In genomic region chr6:94750228-94751100, GRCm38 (mm10) we compare ENCODE assay signal across 14 mouse cellular contexts. TPM values are rescaled to one million over a fixed set of nuclear protein-coding genes. Genes with fewer than 3 reads are reported as not detected.
DNase-seq lines count a peak whose midpoint lies in the region; ATAC-seq lines count a peak whose summit lies in the region.
"Had no signal": no experiment of that assay in that cellular context is flagged by ENCODE, and none has a peak within 500 bp of the region (broad histone marks: within the 10 kb centered on the region; RNA-seq: fewer than 3 reads in every experiment).

No protein-coding gene starts in this region.

- no peak overlapping the region for H3K27ac ChIP-seq in forebrain, embryonic 15.5 days (replicated peaks)
- H3K27ac ChIP-seq in midbrain, embryonic 10.5 days (replicated peaks), result peak overlapping the region; percentile 76
- no peak overlapping the region for H3K27ac ChIP-seq in neural tube, embryonic 15.5 days (replicated peaks)
- H3K27ac ChIP-seq: lung, embryonic 15.5 days had no signal

- H3K36me3 ChIP-seq in forebrain, embryonic 15.5 days, result no peaks in the 10 kb centered on the region
- no peaks in the 10 kb centered on the region for H3K36me3 ChIP-seq in midbrain, embryonic 10.5 days
- no peaks in the 10 kb centered on the region for H3K36me3 ChIP-seq in neural tube, embryonic 15.5 days
- H3K36me3 ChIP-seq: lung, embryonic 15.5 days had no signal

- H3K4me3 ChIP-seq in forebrain, embryonic 15.5 days, result no peak overlapping the region
- peak overlapping the region; percentile 37 for H3K4me3 ChIP-seq in midbrain, embryonic 10.5 days
- no peak overlapping the region for H3K4me3 ChIP-seq in neural tube, embryonic 15.5 days (replicated peaks)
- H3K4me3 ChIP-seq: lung, embryonic 15.5 days; megakaryocyte, embryonic 14.5 days had no signal

- no peak overlapping the region for H3K4me2 ChIP-seq in forebrain, embryonic 15.5 days (replicated peaks)
- peak overlapping the region; percentile 32 for H3K4me2 ChIP-seq in neural tube, embryonic 15.5 days
- H3K4me2 ChIP-seq: lung, embryonic 15.5 days had no signal

- ATAC-seq in forebrain, embryonic 15.5 days (replicated peaks), result peak; percentile 52
- ATAC-seq in neural tube, embryonic 15.5 days (ENCODE audit: low FRiP score), result no peak; the same call in 1 of the 2 replicates
- no peak for ATAC-seq in cerebellum, adult (ENCODE audit: insufficient number of reproducible peaks, low FRiP score, low TSS enrichment)

- H3K27me3 ChIP-seq in forebrain, embryonic 15.5 days, result no peaks in the 10 kb centered on the region
- peaks cover 9% of the 10 kb centered on the region; the same call in 1 of the 2 replicates for H3K27me3 ChIP-seq in midbrain, embryonic 10.5 days (ENCODE audit: low read depth, poor library complexity, severe bottlenecking)
- no peaks in the 10 kb centered on the region for H3K27me3 ChIP-seq in neural tube, embryonic 15.5 days (replicated peaks)
- H3K27me3 ChIP-seq: lung, embryonic 15.5 days had no signal

- no peaks in the 10 kb centered on the region for H3K9me3 ChIP-seq in forebrain, embryonic 15.5 days
- no peaks in the 10 kb centered on the region for H3K9me3 ChIP-seq in midbrain, embryonic 10.5 days (replicated peaks)
- H3K9me3 ChIP-seq in neural tube, embryonic 15.5 days (replicated peaks), result no peaks in the 10 kb centered on the region
- H3K9me3 ChIP-seq: lung, embryonic 15.5 days; megakaryocyte, embryonic 14.5 days had no signal

- H3K9ac ChIP-seq in forebrain, embryonic 15.5 days (replicated peaks), result no peak overlapping the region
- H3K9ac ChIP-seq in neural tube, embryonic 15.5 days (replicated peaks), result no peak overlapping the region
- H3K9ac ChIP-seq: lung, embryonic 15.5 days had no signal

- peak; percentile 31 for DNase-seq in retina, postnatal 1 day
- no peak for DNase-seq in retina, embryonic 14.5 days (ENCODE audit: low spot score)
- DNase-seq in midbrain, embryonic 10.5 days (ENCODE audit: low spot score), result peak; percentile 48
- no peak for DNase-seq in gastrocnemius, adult 8-10 months (ENCODE audit: low spot score in 2 of 2)
- no peak for DNase-seq in heart, adult 11 months
- DNase-seq: adrenal gland, adult 2 months; kidney, adult 11 months; liver; right cerebral cortex, postnatal 25 days had no signal

- WGBS in forebrain, embryonic 15.5 days, result 2% methylated on average over 13 of the region's 13 CpGs
- 7% methylated on average over 13 of the region's 13 CpGs for WGBS in midbrain, embryonic 10.5 days
- WGBS in neural tube, embryonic 15.5 days, result 7% methylated on average over 13 of the region's 13 CpGs

- H3K4me1 ChIP-seq in forebrain, embryonic 15.5 days, result peaks cover 7% of the 10 kb centered on the region
- H3K4me1 ChIP-seq in midbrain, embryonic 10.5 days, result peaks cover 26% of the 10 kb centered on the region
- peaks cover 4% of the 10 kb centered on the region; the same call in 1 of the 2 replicates for H3K4me1 ChIP-seq in neural tube, embryonic 15.5 days
- H3K4me1 ChIP-seq: megakaryocyte, embryonic 14.5 days had no signal

RNA-seq across cellular contexts. Expression of gene Lrig1, which starts 50.5 kb away (rescaled TPM):
- polyA plus RNA-seq in forebrain, embryonic 15.5 days (2015; fragmentation: Nextera tagmentation; extraction: Ambion mirVana), result 7.4 and 9.8 TPM in 2 replicates
- 13.4 and 13.9 TPM in 2 replicates for polyA plus RNA-seq in midbrain, embryonic 10.5 days (2016; fragmentation: Nextera tagmentation; extraction: Ambion mirVana)
- polyA plus RNA-seq in neural tube, embryonic 15.5 days (2015; fragmentation: Nextera tagmentation; extraction: Ambion mirVana), result 14.5 and 15.0 TPM in 2 replicates
- total RNA-seq in gastrocnemius, adult 8-10 months (2022), result 10 to 100 TPM; 43.8 to 49.3 (median 48.3) TPM

Comparison
In these comparisons a context has a peak if more than half of its experiments do, and no peak if none do; other contexts are left out.
1. DNase-seq: peak in retina, postnatal 1 day (single experiment) and midbrain, embryonic 10.5 days (single experiment); none in retina, embryonic 14.5 days (single experiment), gastrocnemius, adult 8-10 months (0 of 2) and heart, adult 11 months (single experiment).